Mouse (Mus musculus) midbrain, embryonic 11.5 days (tissue): ENCODE results near the gene Sept9. TPM values are rescaled to one million over a fixed set of nuclear protein-coding genes. Genes with fewer than 3 reads are reported as not detected.

Experiments used
- ATAC-seq: fragments of 200-750 bp; cut with Nextera tagmentation; 2 replicates; pipeline ENCODE4 v1.8.0; 2017; ENCODE audit warnings: moderate TSS enrichment, moderate library complexity; ENCODE audit not compliant: low FRiP score
- DNase-seq: peaks from one replicate; pipeline ENCODE4 v3.0.0; 2015; ENCODE audit warnings: low spot score; ENCODE audit errors: missing footprints
- H3K27ac ChIP-seq: fragments of 300-500 bp; sonication (generic); 2 replicates; pipeline ENCODE4 v1.5.1; 2014; ENCODE audit warnings: low read depth, low read length
- H3K27me3 ChIP-seq: fragments of 300-500 bp; sonication (generic); 2 replicates; pipeline ENCODE4 v1.6.1; 2014; ENCODE audit warnings: mild to moderate bottlenecking, low read length, moderate library complexity, mixed read lengths; ENCODE audit not compliant: control insufficient read depth, insufficient read depth
- H3K36me3 ChIP-seq: fragments of 300-500 bp; sonication (generic); 2 replicates; pipeline ENCODE4 v1.6.1; 2014; ENCODE audit warnings: mild to moderate bottlenecking, low read length, moderate library complexity, mixed read lengths; ENCODE audit not compliant: control insufficient read depth, insufficient read depth
- H3K4me1 ChIP-seq: fragments of 300-500 bp; sonication (generic); 2 replicates; pipeline ENCODE4 v1.6.1; 2014; ENCODE audit warnings: low read length; ENCODE audit not compliant: control insufficient read depth, insufficient read depth
- H3K4me2 ChIP-seq: fragments of 300-500 bp; sonication (generic); 2 replicates; pipeline ENCODE4 v1.6.1; 2014; ENCODE audit warnings: mild to moderate bottlenecking, moderate library complexity
- H3K4me3 ChIP-seq: fragments of 300-500 bp; sonication (generic); 2 replicates; pipeline ENCODE4 v1.5.1; 2014; ENCODE audit warnings: low read depth, low read length
- H3K9ac ChIP-seq: fragments of 300-500 bp; sonication (generic); 2 replicates; pipeline ENCODE4 v1.6.1; 2014; ENCODE audit warnings: low read length
- H3K9me3 ChIP-seq: fragments of 300-500 bp; sonication (generic); 2 replicates; pipeline ENCODE4 v1.6.1; 2016; ENCODE audit warnings: low read length; ENCODE audit not compliant: control insufficient read depth
- WGBS: fragments of 180-500 bp; shearing (Covaris S2); extraction: QIAGEN DNeasy Blood & Tissue Kit; methylation state at CpG from one replicate; pipeline ENCODE4 v1.1.7; 2014; 5-methylcytosine and 5-hydroxymethylcytosine counted together
- polyA plus RNA-seq: library from polyadenylated mRNA; unstranded; fragments of >200 nt; fragmentation: Nextera tagmentation; extraction: Ambion mirVana; gene quantifications from 2 replicates; pipeline ENCODE4 v1.2.1, GENCODE M21; 2014

Gene Sept9
- polyA plus RNA-seq, 1 experiment from 2014 or later, result 152 TPM

DNA sequence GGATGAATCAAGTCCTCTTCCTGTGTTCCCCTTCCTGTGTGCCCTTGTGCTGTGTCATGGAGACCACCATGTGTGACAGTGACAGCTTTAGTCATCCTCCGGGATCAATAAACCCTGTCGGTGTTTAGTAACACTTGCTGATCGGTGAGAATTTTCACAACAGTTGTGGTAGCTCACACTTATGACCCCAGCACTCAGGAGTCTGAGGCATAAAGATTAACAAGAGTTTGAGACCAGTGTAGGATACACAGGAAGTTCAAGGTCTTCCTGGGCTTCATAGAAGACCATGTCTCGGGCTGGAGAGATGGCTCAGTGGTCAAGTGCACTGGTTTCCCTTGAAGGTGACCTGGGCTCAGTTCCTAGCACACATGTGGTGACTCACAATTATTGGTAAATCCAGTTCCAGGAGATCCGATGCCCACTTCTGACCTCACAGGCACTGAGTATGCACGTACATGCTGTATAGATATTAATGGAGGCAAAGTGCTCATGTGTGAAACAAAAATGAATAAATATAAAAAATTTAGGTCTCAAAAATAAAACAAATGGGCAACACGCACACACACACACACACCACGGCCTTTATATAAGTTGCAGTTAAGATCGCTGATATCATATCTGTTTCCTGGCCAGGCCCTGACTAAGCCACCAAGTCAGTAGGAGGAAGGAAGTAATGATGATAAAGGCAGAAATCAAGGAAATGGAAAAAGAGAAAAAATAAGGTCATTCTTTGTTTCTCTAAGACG, 43.1 kb downstream of the Sept9 start:
- Histone ChIP-seq H3K9ac (no peak overlapping the region), H3K4me2 (no peak overlapping the region), H3K27ac (no peak overlapping the region), H3K9me3 (no peaks in the 10 kb centered on the region), H3K4me1 (no peaks in the 10 kb centered on the region), H3K36me3 (no peaks in the 10 kb centered on the region), H3K27me3 (no peaks in the 10 kb centered on the region), H3K4me3 (no peak overlapping the region)
- DNase-seq, result no peak
- ATAC-seq, result no peak
- 90% methylated on average over 10 of the region's 10 CpGs for WGBS

- no peaks in the 10 kb centered on the region for H3K36me3 ChIP-seq
- ATAC-seq, result no peak
- peaks cover 2% of the 10 kb centered on the region; the same call in 1 of the 2 replicates for H3K4me1 ChIP-seq
- H3K4me3 ChIP-seq, result no peak overlapping the region
- H3K9ac ChIP-seq, result no peak overlapping the region
- H3K27ac ChIP-seq, result no peak overlapping the region
- no peaks in the 10 kb centered on the region for H3K27me3 ChIP-seq
- H3K9me3 ChIP-seq, result no peaks in the 10 kb centered on the region
- 87% methylated on average over 12 of the region's 12 CpGs for WGBS
- no peak overlapping the region for H3K4me2 ChIP-seq
- no peak for DNase-seq
Observed at GRCm38 (mm10) chr11:117243536-117244290, 44.3 kb downstream of the Sept9 start.

GRCm38 (mm10) chr11:117245041-117245725, 45.7 kb downstream of the Sept9 start:
- Histone ChIP-seq H3K9ac (no peak overlapping the region), H3K4me2 (no peak overlapping the region), H3K27me3 (no peaks in the 10 kb centered on the region), H3K36me3 (no peaks in the 10 kb centered on the region), H3K9me3 (no peaks in the 10 kb centered on the region), H3K4me1 (peaks cover 3% of the 10 kb centered on the region; the same call in 1 of the 2 replicates), H3K4me3 (no peak overlapping the region), H3K27ac (no peak overlapping the region)
- no peak for ATAC-seq
- 48% methylated on average over 8 of the region's 8 CpGs for WGBS
- DNase-seq, result no peak

DNA sequence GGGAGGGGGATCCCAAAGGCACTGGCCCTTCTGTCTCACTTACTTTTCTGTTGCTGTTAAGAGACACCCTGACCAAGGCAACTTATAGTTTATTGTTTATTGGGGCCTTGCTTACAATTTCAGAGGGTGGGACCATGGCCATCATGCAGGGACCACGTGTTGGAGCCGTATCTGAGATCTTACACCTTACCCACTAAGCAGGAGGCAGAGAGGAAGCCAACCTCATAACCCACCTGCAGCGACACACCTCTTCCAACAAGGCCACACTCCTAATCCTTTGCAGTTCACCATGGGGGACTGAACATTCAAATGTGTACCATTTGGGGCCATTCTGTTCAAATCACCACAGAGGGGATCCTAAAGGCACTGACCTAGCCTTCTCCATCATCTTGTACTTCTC, 46.4 kb downstream of the Sept9 start:
- 80% methylated on average over 3 of the region's 3 CpGs for WGBS
- H3K4me2 ChIP-seq, result no peak overlapping the region
- H3K4me1 ChIP-seq, result peaks cover 3% of the 10 kb centered on the region; the same call in 1 of the 2 replicates

GRCm38 (mm10) chr11:117246286-117246685, 46.8 kb downstream of the Sept9 start:
- H3K4me1 ChIP-seq, result peaks cover 3% of the 10 kb centered on the region; the same call in 1 of the 2 replicates

More for the DNA sequence above, 46.4 kb downstream of the Sept9 start:
- Histone ChIP-seq H3K9me3 (no peaks in the 10 kb centered on the region), H3K36me3 (no peaks in the 10 kb centered on the region), H3K4me3 (no peak overlapping the region), H3K27ac (no peak overlapping the region), H3K9ac (no peak overlapping the region), H3K27me3 (no peaks in the 10 kb centered on the region)
- no peak for DNase-seq
- ATAC-seq, result no peak

DNA sequence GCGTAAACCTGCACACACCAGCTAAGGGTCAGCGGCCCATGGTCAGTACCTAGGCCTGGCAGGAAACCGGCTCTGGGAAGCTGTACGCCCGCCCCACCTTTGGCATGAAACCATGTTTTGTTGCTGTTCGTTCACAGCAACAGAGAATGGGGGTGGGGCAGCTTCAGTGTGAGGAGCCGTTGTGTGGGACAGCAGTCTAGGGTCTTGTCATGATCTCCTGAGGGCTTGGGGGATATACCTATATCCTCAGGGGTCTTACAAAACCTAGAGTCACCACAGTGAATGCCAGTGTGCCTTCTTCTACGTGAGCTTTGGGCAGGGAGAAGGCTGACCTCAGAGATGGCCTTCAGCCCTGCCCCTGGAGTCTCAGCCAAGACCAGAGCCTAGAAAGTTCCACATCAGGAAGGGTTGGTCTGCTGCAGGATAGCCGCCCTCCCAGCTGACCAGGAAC, 47.5 kb downstream of the Sept9 start:
- H3K36me3 ChIP-seq, result no peaks in the 10 kb centered on the region
- no peak overlapping the region for H3K9ac ChIP-seq
- no peak overlapping the region for H3K4me2 ChIP-seq
- DNase-seq (no peak), ATAC-seq (no peak)
- H3K4me3 ChIP-seq, result no peak overlapping the region
- no peaks in the 10 kb centered on the region for H3K9me3 ChIP-seq
- no peak overlapping the region for H3K27ac ChIP-seq
- WGBS, result 86% methylated on average over 9 of the region's 9 CpGs
- H3K4me1 ChIP-seq, result peaks cover 3% of the 10 kb centered on the region; the same call in 1 of the 2 replicates
- no peaks in the 10 kb centered on the region for H3K27me3 ChIP-seq

More at GRCm38 (mm10) chr11:117246286-117246685, 46.8 kb downstream of the Sept9 start:
- DNase-seq, result no peak
- Histone ChIP-seq H3K27ac (no peak overlapping the region), H3K4me2 (no peak overlapping the region), H3K27me3 (no peaks in the 10 kb centered on the region), H3K9me3 (no peaks in the 10 kb centered on the region), H3K4me3 (no peak overlapping the region), H3K36me3 (no peaks in the 10 kb centered on the region), H3K9ac (no peak overlapping the region)
- ATAC-seq, result no peak
- WGBS, result 78% methylated on average over 8 of the region's 8 CpGs

DNA sequence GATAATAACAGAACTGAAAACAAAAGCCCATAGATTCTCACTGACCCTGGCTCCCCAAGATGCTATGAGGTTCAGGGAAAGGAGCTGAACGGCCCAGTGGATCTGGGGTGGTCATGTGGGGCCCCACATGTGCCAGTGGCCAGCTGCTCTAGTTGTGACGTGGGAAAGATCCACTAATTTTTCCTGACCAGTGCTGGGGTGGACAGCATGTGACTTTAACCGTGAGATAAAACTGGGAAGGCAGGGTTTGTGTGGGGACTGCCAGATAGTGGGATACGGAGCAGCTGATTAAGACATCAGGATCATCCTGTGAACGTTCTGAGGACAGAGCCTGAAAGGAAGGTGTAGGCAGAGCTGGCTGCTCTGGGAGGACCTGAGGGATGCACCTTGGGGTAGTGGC, 48.1 kb downstream of the Sept9 start:
- no peak overlapping the region for H3K9ac ChIP-seq
- H3K4me2 ChIP-seq, result no peak overlapping the region
- H3K9me3 ChIP-seq, result no peaks in the 10 kb centered on the region
- no peak overlapping the region for H3K27ac ChIP-seq
- DNase-seq, result no peak
- WGBS, result 77% methylated on average over 5 of the region's 5 CpGs
- no peaks in the 10 kb centered on the region for H3K27me3 ChIP-seq
- peaks cover 3% of the 10 kb centered on the region; the same call in 1 of the 2 replicates for H3K4me1 ChIP-seq
- no peaks in the 10 kb centered on the region for H3K36me3 ChIP-seq
- H3K4me3 ChIP-seq, result no peak overlapping the region
- no peak for ATAC-seq

- Histone ChIP-seq H3K36me3 (no peaks in the 10 kb centered on the region), H3K9me3 (no peaks in the 10 kb centered on the region), H3K4me1 (peaks cover 3% of the 10 kb centered on the region; the same call in 1 of the 2 replicates), H3K4me2 (no peak overlapping the region), H3K4me3 (no peak overlapping the region), H3K27me3 (no peaks in the 10 kb centered on the region), H3K9ac (no peak overlapping the region), H3K27ac (no peak overlapping the region)
- DNase-seq, result no peak
- ATAC-seq, result no peak
- 73% methylated on average over 11 of the region's 11 CpGs for WGBS
Observed at GRCm38 (mm10) chr11:117248734-117249248, 49.3 kb downstream of the Sept9 start.
